Mouse (Mus musculus) stomach, postnatal 0 days (tissue): ENCODE data around the gene Trim30b.

Experiments used
- CTCF ChIP-seq: IDR thresholded peaks from 2 replicates; pipeline ENCODE4 v1.5.1; 2016; ENCODE audit warnings: antibody characterized with exemption, low read depth, mild to moderate bottlenecking, moderate library complexity
- EP300 ChIP-seq: optimal IDR thresholded peaks from 2 replicates; pipeline ENCODE3; 2016; ENCODE audit warnings: antibody characterized with exemption

GRCm38 (mm10) chr7:104322028-104322427, 47.7 kb downstream of the Trim30b start:
- TF ChIP-seq CTCF = no peak
- TF ChIP-seq EP300 = no peak
